Mouse (Mus musculus) urinary bladder, postnatal 4 days (tissue): ENCODE measurements around the gene Def6.
A peak's percentile ranks its signal among the peaks of the same experiment; 100 is the strongest.
"Not testable (repeated sequence)": the region's sequence is repeated elsewhere in the genome, so short reads cannot be mapped to it uniquely, and the experiment has no call there.

Source experiments
- DNase-seq, 2 experiments: peaks; one replicate each; pipeline ENCODE4 v3.0.0; 2021 to 2022; ENCODE audit warnings: low spot score in 2 of 2

The Def6 gene

GRCm38 (mm10) chr17:28208314-28208612 is 685 bp downstream of the Def6 start:
- DNase-seq: no peak

GRCm38 (mm10) chr17:28209457-28210110 is 2.0 kb downstream of the Def6 start:
- DNase-seq: no peak

GRCm38 (mm10) chr17:28211921-28212341 is 4.4 kb downstream of the Def6 start:
- no peak for DNase-seq

GRCm38 (mm10) chr17:28212391-28212790 is 4.8 kb downstream of the Def6 start:
- no peak for DNase-seq

GRCm38 (mm10) chr17:28213236-28213635 is 5.7 kb downstream of the Def6 start:
- no peak for DNase-seq

- DNase-seq: no peak
Measured at GRCm38 (mm10) chr17:28216791-28217190, 9.2 kb downstream of the Def6 start.

GRCm38 (mm10) chr17:28217721-28218649 is 10.4 kb downstream of the Def6 start:
- DNase-seq: no peak

- DNase-seq: not testable (repeated sequence)
Measured at GRCm38 (mm10) chr17:28222463-28222862, 14.9 kb downstream of the Def6 start.

- peak; percentile 90 to 93 for DNase-seq
Measured at GRCm38 (mm10) chr17:28223561-28224391, 16.2 kb downstream of the Def6 start.

GRCm38 (mm10) chr17:28224615-28225014 is 17.0 kb downstream of the Def6 start:
- DNase-seq: no peak

- DNase-seq: peak; percentile 85 to 93
Measured at GRCm38 (mm10) chr17:28226014-28226413, 18.4 kb downstream of the Def6 start.

- no peak for DNase-seq
Measured at GRCm38 (mm10) chr17:28230486-28230885, 22.9 kb downstream of the Def6 start.

- no peak for DNase-seq
Measured at GRCm38 (mm10) chr17:28231026-28231736, 23.6 kb downstream of the Def6 start.

GRCm38 (mm10) chr17:28232475-28233060 is 25.0 kb downstream of the Def6 start, which contains the start of gene Ppard:
Ppard (plus strand) TSS chr17:28232700.
- DNase-seq: peak; percentile 97 to 100

GRCm38 (mm10) chr17:28233091-28233731 is 25.6 kb downstream of the Def6 start:
- DNase-seq: no peak

- no peak for DNase-seq
Measured at GRCm38 (mm10) chr17:28234641-28235040, 27.1 kb downstream of the Def6 start.

- DNase-seq: no peak
Measured at GRCm38 (mm10) chr17:28235982-28236635, 28.5 kb downstream of the Def6 start.

GRCm38 (mm10) chr17:28236636-28237015 is 29.0 kb downstream of the Def6 start:
- DNase-seq: no peak

GRCm38 (mm10) chr17:28237362-28237761 is 29.8 kb downstream of the Def6 start:
- no peak for DNase-seq

- DNase-seq: no peak
Measured at GRCm38 (mm10) chr17:28237874-28238273, 30.3 kb downstream of the Def6 start.
